Mouse (Mus musculus) olfactory bulb, adult 2 months (tissue): ENCODE data around the gene Fhad1. TPM values are rescaled to one million over a fixed set of nuclear protein-coding genes. Genes with fewer than 3 reads are reported as not detected.

Experiments used
- H3K27ac ChIP-seq: fragments of 200-500 bp; 2 replicates; pipeline ENCODE4 v1.5.1; 2012; ENCODE audit warnings: low read depth, low read length; ENCODE audit not compliant: insufficient read depth
- H3K4me1 ChIP-seq: fragments of 200-500 bp; 2 replicates; pipeline ENCODE4 v1.6.1; 2012; ENCODE audit warnings: low read length; ENCODE audit not compliant: control insufficient read depth, insufficient read depth
- H3K4me3 ChIP-seq: fragments of 200-500 bp; 2 replicates; pipeline ENCODE4 v1.5.1; 2012; ENCODE audit warnings: mild to moderate bottlenecking, low read depth, low read length, moderate library complexity; ENCODE audit not compliant: insufficient read depth
- CTCF ChIP-seq: fragments of 200-500 bp; IDR thresholded peaks from 2 replicates; pipeline ENCODE4 v1.5.1; 2012; ENCODE audit warnings: low read depth, mild to moderate bottlenecking, low read length, moderate library complexity; ENCODE audit not compliant: insufficient read depth
- POLR2A ChIP-seq: fragments of 200-500 bp; IDR thresholded peaks from 2 replicates; pipeline ENCODE4 v1.6.1; 2012; ENCODE audit warnings: mild to moderate bottlenecking, low read depth, low read length, moderate library complexity; ENCODE audit not compliant: insufficient read depth
- WGBS: fragments of 180-500 bp; shearing (Covaris S2); methylation state at CpG from one replicate; pipeline ENCODE4 v1.1.7; 2018; 5-methylcytosine and 5-hydroxymethylcytosine counted together
- polyA plus RNA-seq: library from polyadenylated mRNA; stranded (reverse); fragments of >200 nt; gene quantifications from 2 replicates; pipeline ENCODE4 v1.2.4, GENCODE M21; 2012; ENCODE audit warnings: low replicate concordance; ENCODE audit not compliant: missing spikeins, insufficient read depth, insufficient read length

The Fhad1 gene
- polyA plus RNA-seq, 1 experiment, result not detected

- no peak for TF ChIP-seq POLR2A
- TF ChIP-seq CTCF, result no peak
- H3K4me1 ChIP-seq, result no peaks in the 10 kb centered on the region
- WGBS, result 92% methylated on average over 14 of the region's 14 CpGs
- H3K4me3 ChIP-seq, result no peak overlapping the region
- no peak overlapping the region for H3K27ac ChIP-seq
These were observed 30.8 kb upstream of the Fhad1 start for GRCm38 (mm10) chr4:142045595-142046163.

GRCm38 (mm10) chr4:142044452-142044851 is 29.6 kb upstream of the Fhad1 start:
- TF ChIP-seq POLR2A (no peak), CTCF (no peak)
- Histone ChIP-seq H3K4me1 (no peaks in the 10 kb centered on the region), H3K4me3 (no peak overlapping the region), H3K27ac (no peak overlapping the region)
- 85% methylated on average over 12 of the region's 12 CpGs for whole genome bisulfite sequencing

- Histone ChIP-seq H3K4me3 (no peak overlapping the region), H3K4me1 (peaks cover 7% of the 10 kb centered on the region; the same call in 1 of the 2 replicates), H3K27ac (no peak overlapping the region)
- TF ChIP-seq CTCF (no peak), POLR2A (no peak)
- 90% methylated on average over 9 of the region's 9 CpGs for WGBS
These were observed 24.9 kb upstream of the Fhad1 start for GRCm38 (mm10) chr4:142039662-142040353.

GRCm38 (mm10) chr4:142037897-142038296 is 23.0 kb upstream of the Fhad1 start:
- 67% methylated on average over 4 of the region's 4 CpGs for WGBS
- TF ChIP-seq POLR2A, result no peak
- no peak for TF ChIP-seq CTCF
- Histone ChIP-seq H3K4me3 (no peak overlapping the region), H3K4me1 (peaks cover 7% of the 10 kb centered on the region; the same call in 1 of the 2 replicates), H3K27ac (no peak overlapping the region)

- WGBS, result 91% methylated on average over 13 of the region's 13 CpGs
- H3K4me3 ChIP-seq, result no peak overlapping the region
- TF ChIP-seq CTCF (no peak), POLR2A (no peak)
These were observed 13.7 kb upstream of the Fhad1 start for GRCm38 (mm10) chr4:142028533-142028932.

GRCm38 (mm10) chr4:142026965-142027364 is 12.1 kb upstream of the Fhad1 start:
- Histone ChIP-seq H3K4me3 (no peak overlapping the region), H3K4me1 (no peaks in the 10 kb centered on the region), H3K27ac (no peak overlapping the region)
- 78% methylated on average over 2 of the region's 2 CpGs for WGBS
- no peak for TF ChIP-seq CTCF
- no peak for TF ChIP-seq POLR2A

More at GRCm38 (mm10) chr4:142028533-142028932, 13.7 kb upstream of the Fhad1 start:
- Histone ChIP-seq H3K4me1 (no peaks in the 10 kb centered on the region), H3K27ac (no peak overlapping the region)

GRCm38 (mm10) chr4:142024536-142024935 is 9.7 kb upstream of the Fhad1 start:
- no peak overlapping the region for H3K4me3 ChIP-seq
- TF ChIP-seq CTCF, result no peak
- no peak for TF ChIP-seq POLR2A
- no peak overlapping the region for H3K27ac ChIP-seq
- WGBS, result 73% methylated on average over 2 of the region's 2 CpGs
- H3K4me1 ChIP-seq, result no peaks in the 10 kb centered on the region

GRCm38 (mm10) chr4:142023166-142023565 is 8.3 kb upstream of the Fhad1 start:
- TF ChIP-seq CTCF, result no peak
- no peak for TF ChIP-seq POLR2A
- Histone ChIP-seq H3K4me1 (no peaks in the 10 kb centered on the region), H3K4me3 (no peak overlapping the region), H3K27ac (no peak overlapping the region)
- 77% methylated on average over 4 of the region's 4 CpGs for WGBS

GRCm38 (mm10) chr4:142017686-142018085 is 2.8 kb upstream of the Fhad1 start:
- Histone ChIP-seq H3K4me1 (peaks cover 13% of the 10 kb centered on the region), H3K27ac (no peak overlapping the region), H3K4me3 (no peak overlapping the region)
- TF ChIP-seq POLR2A (no peak), CTCF (no peak)
- WGBS, result 66% methylated on average over 15 of the region's 15 CpGs
